Mouse (Mus musculus): Measurements from ENCODE around the gene Spata31d1a. TPM values are rescaled to one million over a fixed set of nuclear protein-coding genes. Genes with fewer than 3 reads are reported as not detected.
"Not testable (repeated sequence)": the region's sequence is repeated elsewhere in the genome, so short reads cannot be mapped to it uniquely, and the experiment has no call there.

Gene Spata31d1a
- 0.28 TPM in 1 of 2 replicates, not detected in the other for total RNA-seq (2014; fragmentation: Nextera tagmentation)
- total RNA-seq (2017), result not detected in 2 replicates

DNA sequence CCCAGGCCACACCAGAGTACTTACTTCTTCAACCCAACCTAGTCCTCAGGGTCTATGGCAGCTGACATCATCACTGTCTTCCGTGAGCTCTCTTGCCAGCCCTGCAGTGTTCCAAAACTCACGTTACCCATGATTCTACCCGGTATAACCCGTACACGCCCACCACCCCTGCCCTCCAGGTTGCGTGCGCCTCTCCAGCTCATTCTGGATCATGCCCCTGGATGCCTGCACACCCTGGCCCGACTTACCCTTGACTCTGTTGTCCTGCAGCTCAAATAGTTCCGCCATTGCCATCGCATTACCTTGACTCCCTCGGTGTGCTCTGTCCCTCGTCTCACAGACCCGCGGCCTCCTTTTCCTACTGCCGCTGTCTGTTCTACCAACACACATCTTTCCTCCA, at the start of gene Spata31d1a:
TSS of gene Spata31d1a (minus strand) at position 101 of the 400 bp plus-strand sequence.
- ATAC-seq (replicated peaks; ENCODE audit: low FRiP score, low TSS enrichment, poor library complexity, severe bottlenecking), result no peak

- ATAC-seq (replicated peaks; ENCODE audit: low FRiP score, low TSS enrichment, poor library complexity, severe bottlenecking), result no peak
These were observed 46.8 kb upstream of the Spata31d1a start for GRCm38 (mm10) chr13:59756906-59757305.

GRCm38 (mm10) chr13:59750310-59750709, 40.2 kb upstream of the Spata31d1a start:
- no peak for ATAC-seq (replicated peaks; ENCODE audit: low FRiP score, low TSS enrichment, poor library complexity, severe bottlenecking)

DNA sequence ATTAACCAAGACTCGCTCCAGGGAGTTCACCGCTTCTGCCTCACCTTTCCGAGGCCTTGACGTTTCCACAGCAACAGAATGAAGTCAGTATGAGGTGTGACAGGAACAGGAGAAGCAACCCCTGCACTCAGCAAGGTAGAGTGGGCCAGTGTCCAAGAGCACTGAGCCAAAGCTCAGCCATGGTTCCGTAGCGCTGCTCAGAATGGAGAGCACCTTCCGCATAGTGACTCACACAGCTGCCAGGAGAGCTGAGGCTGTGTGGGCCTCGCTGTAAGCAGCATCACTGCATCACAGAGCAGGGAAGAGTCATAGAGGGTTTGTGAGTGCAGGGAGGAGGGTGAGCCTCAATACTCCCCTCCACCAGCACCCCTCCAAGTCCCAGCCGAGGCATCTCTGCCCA, 36.6 kb upstream of the Spata31d1a start, which contains the start of gene 1700014D04Rik:
TSS of gene 1700014D04Rik (minus strand) at position 42 of the 400 bp plus-strand sequence.
- ATAC-seq (replicated peaks; ENCODE audit: low FRiP score, low TSS enrichment, poor library complexity, severe bottlenecking), result no peak

GRCm38 (mm10) chr13:59746164-59746563, 36.0 kb upstream of the Spata31d1a start:
- no peak for ATAC-seq (replicated peaks; ENCODE audit: low FRiP score, low TSS enrichment, poor library complexity, severe bottlenecking)

GRCm38 (mm10) chr13:59745462-59745861, 35.3 kb upstream of the Spata31d1a start:
- ATAC-seq (replicated peaks; ENCODE audit: low FRiP score, low TSS enrichment, poor library complexity, severe bottlenecking), result no peak

DNA sequence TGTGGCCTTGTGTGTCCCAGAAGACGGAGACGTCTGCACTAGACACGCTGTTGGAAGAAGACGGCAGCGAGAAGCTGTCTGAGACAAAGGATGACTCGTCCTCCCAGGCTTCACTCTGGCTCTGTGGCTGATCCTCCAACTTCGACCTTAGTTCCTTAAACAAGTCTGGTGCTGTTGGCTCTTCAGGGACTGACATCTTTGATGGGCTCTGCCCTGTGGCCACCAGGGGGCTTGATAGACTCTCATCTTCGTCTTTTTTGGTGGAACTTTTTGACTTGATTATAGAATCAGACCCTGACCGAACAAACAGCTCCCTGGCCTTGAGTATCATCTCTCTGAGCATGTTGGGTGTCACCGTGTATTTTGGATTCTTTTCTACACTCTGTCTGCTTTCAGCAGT, 31.6 kb upstream of the Spata31d1a start:
- 0 out of 2 replicates have a peak, but pooled peaks have one; percentile 20 for ATAC-seq (replicated peaks; ENCODE audit: low FRiP score, low TSS enrichment, poor library complexity, severe bottlenecking)

GRCm38 (mm10) chr13:59741096-59741495, 31.0 kb upstream of the Spata31d1a start:
- no peak for ATAC-seq (replicated peaks; ENCODE audit: low FRiP score, low TSS enrichment, poor library complexity, severe bottlenecking)

DNA sequence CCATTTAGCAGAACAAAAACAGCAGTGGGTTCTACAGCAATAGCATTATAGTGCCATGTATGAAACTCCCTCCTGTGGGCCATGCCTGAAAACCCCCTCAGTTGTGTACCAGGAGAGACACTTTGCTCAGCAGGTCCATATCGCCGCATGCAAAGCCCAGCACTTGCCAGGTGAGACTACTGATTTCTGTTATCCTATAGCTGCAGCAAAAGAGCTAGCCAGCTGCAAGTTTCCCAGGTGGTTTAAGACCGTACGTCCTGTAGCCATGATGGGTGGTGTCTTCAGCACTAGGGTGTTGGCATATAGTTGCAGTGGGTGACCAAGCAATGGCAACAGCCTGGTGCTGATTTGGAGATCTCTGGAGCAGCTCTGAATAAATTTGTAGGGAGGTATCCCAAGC, 29.3 kb upstream of the Spata31d1a start:
- peak; percentile 51 for ATAC-seq (replicated peaks; ENCODE audit: low FRiP score, low TSS enrichment, poor library complexity, severe bottlenecking)

GRCm38 (mm10) chr13:59738455-59738854, 28.3 kb upstream of the Spata31d1a start:
- ATAC-seq (replicated peaks; ENCODE audit: low FRiP score, low TSS enrichment, poor library complexity, severe bottlenecking), result peak; percentile 75

- peak; percentile 48 for ATAC-seq (replicated peaks; ENCODE audit: low FRiP score, low TSS enrichment, poor library complexity, severe bottlenecking)
These were observed 25.1 kb upstream of the Spata31d1a start for GRCm38 (mm10) chr13:59735190-59735589.

DNA sequence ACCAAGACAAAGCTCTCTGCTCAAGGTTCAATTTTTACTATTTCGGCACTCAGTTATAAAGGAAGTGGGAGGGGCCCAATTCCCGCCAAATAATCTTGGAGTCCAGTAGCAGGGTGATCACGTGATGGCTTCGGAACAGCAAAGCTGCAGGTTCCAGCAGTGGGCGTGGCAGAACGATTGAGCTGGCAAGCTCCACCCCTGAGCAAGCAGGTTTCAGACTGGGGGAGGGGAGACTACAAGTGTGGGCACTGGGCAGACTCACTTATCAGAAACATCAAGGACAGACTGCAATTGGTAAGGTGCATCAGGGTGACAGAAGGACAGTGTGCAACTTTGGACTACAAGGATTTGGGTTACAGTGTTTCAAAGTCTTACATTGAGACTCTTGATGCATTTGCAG, 24.2 kb upstream of the Spata31d1a start:
- not testable (repeated sequence) for ATAC-seq (replicated peaks; ENCODE audit: low FRiP score, low TSS enrichment, poor library complexity, severe bottlenecking)

GRCm38 (mm10) chr13:59733936-59734335, 23.8 kb upstream of the Spata31d1a start:
- no peak for ATAC-seq (replicated peaks; ENCODE audit: low FRiP score, low TSS enrichment, poor library complexity, severe bottlenecking)

DNA sequence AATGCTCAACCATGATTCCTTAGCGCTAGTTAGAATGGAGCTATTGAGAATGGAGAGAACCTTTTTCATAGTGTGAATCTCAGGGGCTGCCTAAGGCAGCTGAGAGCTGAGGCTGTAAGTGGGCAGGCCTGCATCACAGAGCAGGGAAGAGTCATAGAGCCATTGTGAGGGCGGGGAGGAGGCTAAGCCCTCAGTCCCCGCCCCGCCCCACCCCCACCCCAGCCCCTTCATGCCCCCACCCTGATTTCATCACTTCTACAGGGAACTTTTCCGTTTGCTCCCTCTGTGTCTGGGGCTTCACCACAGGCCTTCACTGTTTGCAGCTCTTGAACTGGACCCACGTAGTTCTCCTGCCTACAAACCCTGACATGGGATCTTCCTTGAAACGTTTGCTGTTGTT, 21.5 kb upstream of the Spata31d1a start, which contains the start of gene Spata31d1d:
TSS of gene Spata31d1d (minus strand) at position 101 of the 400 bp plus-strand sequence.
- ATAC-seq (replicated peaks; ENCODE audit: low FRiP score, low TSS enrichment, poor library complexity, severe bottlenecking), result no peak

DNA sequence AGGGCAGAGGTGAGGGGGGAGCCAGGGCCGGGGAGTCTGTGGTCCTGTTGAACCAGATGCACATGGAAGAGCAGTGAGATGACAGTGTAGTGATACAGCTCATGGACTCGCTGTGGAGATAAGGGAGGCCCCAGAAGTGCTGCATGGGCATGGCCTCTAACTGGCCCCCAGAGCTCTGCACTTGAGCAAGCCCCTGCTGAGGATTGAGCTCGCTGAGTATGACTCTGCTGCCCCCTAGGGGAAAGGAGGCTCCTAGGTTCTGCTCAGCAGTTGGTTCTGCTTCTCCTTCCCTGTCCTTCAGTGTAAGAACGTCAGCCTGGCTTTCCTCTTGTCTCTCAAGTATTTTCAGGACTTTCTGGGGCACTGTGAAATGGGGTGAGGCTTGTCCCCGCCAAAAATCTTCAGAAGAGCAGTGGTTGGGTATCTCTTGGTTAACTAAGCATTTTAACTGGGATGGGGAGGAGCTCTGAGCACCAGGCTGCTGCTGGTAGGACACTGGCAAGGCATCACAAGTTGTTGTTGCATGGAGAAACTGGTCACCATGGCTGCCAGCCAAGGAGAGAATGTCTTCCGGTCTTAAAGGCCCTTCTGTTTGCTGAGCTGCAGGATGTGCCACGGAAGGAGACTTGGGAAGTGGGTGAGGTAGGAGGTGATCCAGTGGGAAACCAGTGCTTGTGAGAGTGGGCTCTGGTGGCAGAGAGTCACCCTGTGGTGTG, 18.4 kb upstream of the Spata31d1a start:
- peak; percentile 88 for ATAC-seq (replicated peaks; ENCODE audit: low FRiP score, low TSS enrichment, poor library complexity, severe bottlenecking)

DNA sequence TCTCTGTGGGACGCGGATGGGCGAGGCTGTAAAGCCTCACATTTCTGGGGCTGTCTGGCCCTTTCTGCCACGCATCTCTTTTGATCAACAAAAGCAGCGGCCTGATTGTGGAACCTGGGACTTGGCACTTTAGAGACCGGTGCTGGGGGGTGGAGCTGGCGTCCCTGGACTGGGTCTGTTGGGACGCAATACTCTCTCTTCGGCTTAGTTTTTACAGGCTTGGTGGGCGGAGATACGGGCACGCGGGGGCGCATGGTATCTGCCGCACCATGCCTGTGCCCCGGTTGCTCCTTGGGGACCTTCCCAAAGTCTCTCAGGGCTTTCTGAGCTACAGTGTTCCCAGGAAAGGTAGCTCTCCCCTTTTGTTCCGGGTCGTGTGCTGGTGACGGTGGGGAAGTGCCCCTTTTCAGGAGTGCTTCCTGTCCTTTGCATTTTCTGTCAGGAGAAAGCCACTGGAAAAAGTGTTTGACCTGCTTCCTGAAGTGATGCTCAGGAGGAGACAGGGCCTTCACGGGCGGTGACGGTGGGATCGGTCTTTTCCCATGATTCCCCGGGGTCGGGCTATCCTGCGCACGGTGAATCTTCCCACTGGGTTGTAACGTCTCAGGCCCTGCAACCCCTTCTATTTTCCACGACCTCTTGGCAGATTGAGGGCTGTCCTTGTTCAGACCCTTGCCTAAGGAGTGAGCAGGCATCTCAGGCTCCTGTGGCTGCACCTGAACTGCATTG, 16.2 kb upstream of the Spata31d1a start:
- no peak for ATAC-seq (replicated peaks; ENCODE audit: low FRiP score, low TSS enrichment, poor library complexity, severe bottlenecking)

- ATAC-seq (replicated peaks; ENCODE audit: low FRiP score, low TSS enrichment, poor library complexity, severe bottlenecking), result not testable (repeated sequence)
These were observed 12.0 kb upstream of the Spata31d1a start for GRCm38 (mm10) chr13:59722089-59722488.

GRCm38 (mm10) chr13:59719475-59719874, 9.3 kb upstream of the Spata31d1a start:
- peak; percentile 74 for ATAC-seq (replicated peaks; ENCODE audit: low FRiP score, low TSS enrichment, poor library complexity, severe bottlenecking)

DNA sequence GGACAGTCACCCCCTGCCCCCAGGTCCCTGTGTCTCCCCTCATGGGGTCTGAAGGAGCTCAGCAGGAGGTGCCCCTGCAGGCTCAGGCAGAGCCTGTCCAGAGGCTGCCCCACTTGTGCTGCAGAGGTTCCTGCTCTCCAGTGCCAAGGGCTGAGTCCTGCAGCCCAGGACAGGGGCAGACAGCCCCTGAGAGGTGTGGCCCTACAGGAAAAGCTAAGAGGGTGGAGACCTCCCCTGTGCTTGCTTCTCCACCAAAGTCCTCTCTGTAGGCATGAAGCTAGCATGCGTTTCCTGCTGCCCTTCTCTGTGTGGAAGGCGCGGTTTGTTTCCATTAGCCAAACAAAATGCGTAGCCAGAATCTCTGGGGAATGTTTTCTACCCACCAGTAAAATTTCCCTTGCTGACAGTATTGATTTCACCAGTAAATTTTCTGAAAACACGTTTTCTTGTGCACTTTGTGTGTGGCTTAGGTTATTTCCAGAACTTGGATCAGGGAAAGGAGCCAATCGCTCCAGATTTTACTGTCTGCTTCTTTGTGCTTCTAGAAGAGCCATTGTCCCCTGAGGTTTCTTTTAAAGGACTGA, 8.8 kb upstream of the Spata31d1a start:
- ATAC-seq (replicated peaks; ENCODE audit: low FRiP score, low TSS enrichment, poor library complexity, severe bottlenecking), result peak; percentile 40; the same call in 1 of the 2 replicates

GRCm38 (mm10) chr13:59713710-59714109, 3.6 kb upstream of the Spata31d1a start:
- ATAC-seq (replicated peaks; ENCODE audit: low FRiP score, low TSS enrichment, poor library complexity, severe bottlenecking), result no peak
